ENCODE assay signal across 8 mouse cellular contexts in the genomic region with DNA sequence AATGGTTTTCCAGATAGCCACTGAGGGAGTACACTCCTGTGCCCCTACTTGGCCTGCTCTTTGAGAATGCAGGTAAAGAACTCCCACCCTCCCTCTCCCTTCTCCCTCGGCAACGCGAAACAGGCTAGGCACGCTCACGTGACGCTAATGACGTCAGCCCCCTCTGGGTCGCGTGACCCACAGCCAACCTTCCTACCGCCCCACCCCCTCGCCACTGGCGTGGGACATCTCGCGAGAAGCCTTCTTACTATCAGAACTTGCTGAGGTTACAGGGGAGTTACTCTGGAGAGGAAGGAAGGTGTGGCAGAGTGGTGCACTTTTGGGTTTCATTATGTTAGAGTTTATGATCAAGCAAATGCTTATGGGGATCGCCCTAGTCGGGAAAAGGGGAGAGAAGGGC. TPM values are rescaled to one million over a fixed set of nuclear protein-coding genes. Genes with fewer than 3 reads are reported as not detected.
DNase-seq lines count a peak whose midpoint lies in the region; ATAC-seq and TF ChIP-seq lines count a peak whose summit lies in the region.

A gene (plus strand): TSS at position 217 of the 400 bp plus-strand sequence.

- peak; percentile 99 for DNase-seq in B cell, adult 2 months
- DNase-seq in brain, embryonic 14.5 days (ENCODE audit: low read depth) = peak; percentile 98
- DNase-seq in heart, adult 9 months (ENCODE audit: low spot score in 2 of 2) = peak; percentile 98
- DNase-seq in kidney, adult 9 months = peak; percentile 99
- peak; percentile 97 to 99 for DNase-seq in spleen, adult 18-20 months

- H3K4me1 ChIP-seq in limb, embryonic 13.5 days = 0 out of 2 replicates have a peak, but pooled peaks cover 10% of the 10 kb centered on the region
- no peaks in the 10 kb centered on the region for H3K4me1 ChIP-seq in midbrain, embryonic 15.5 days

- peak within 1 kb of the TSS; percentile 89 for H3K9ac ChIP-seq in limb, embryonic 13.5 days
- H3K9ac ChIP-seq in midbrain, embryonic 15.5 days = peak within 1 kb of the TSS; percentile 90

- peak within 1 kb of the TSS; percentile 92 for H3K4me2 ChIP-seq in limb, embryonic 13.5 days (replicated peaks)
- H3K4me2 ChIP-seq in midbrain, embryonic 15.5 days = peak within 1 kb of the TSS; percentile 94

- H3K27me3 ChIP-seq in limb, embryonic 13.5 days = no peaks in the 10 kb centered on the region
- no peaks in the 10 kb centered on the region; the same call in 1 of the 2 replicates for H3K27me3 ChIP-seq in midbrain, embryonic 15.5 days (replicated peaks)

- H3K9me3 ChIP-seq in limb, embryonic 13.5 days = no peaks in the 10 kb centered on the region
- H3K9me3 ChIP-seq in midbrain, embryonic 15.5 days = no peaks in the 10 kb centered on the region

- no peaks in the 10 kb centered on the region for H3K36me3 ChIP-seq in limb, embryonic 13.5 days
- no peaks in the 10 kb centered on the region for H3K36me3 ChIP-seq in midbrain, embryonic 15.5 days (replicated peaks)

- TF ChIP-seq POLR2A in brain, embryonic 14.5 days (IDR thresholded peaks at IDR 0.05; ENCODE audit: borderline replicate concordance, extremely low read depth, insufficient read depth, insufficient read length, poor library complexity, severe bottlenecking) = 0 out of 2 replicates have a peak, but pooled peaks have one; percentile 18

- WGBS in limb, embryonic 13.5 days = 0% methylated on average over 16 of the region's 16 CpGs
- under 1% methylated on average over 16 of the region's 16 CpGs for WGBS in midbrain, embryonic 15.5 days

- peak within 1 kb of the TSS; percentile 97 for H3K27ac ChIP-seq in limb, embryonic 13.5 days
- H3K27ac ChIP-seq in midbrain, embryonic 15.5 days = peak within 1 kb of the TSS; percentile 97

- TF ChIP-seq CTCF in brain, embryonic 14.5 days (IDR thresholded peaks at IDR 0.05; ENCODE audit: borderline replicate concordance, extremely low read depth, insufficient read depth, insufficient read length) = no peak

- peak within 1 kb of the TSS; percentile 81 for H3K4me3 ChIP-seq in limb, embryonic 13.5 days
- peak within 1 kb of the TSS; percentile 93 for H3K4me3 ChIP-seq in midbrain, embryonic 15.5 days

- peak; percentile 62 for ATAC-seq in erythroblast, adult 5-6 weeks (replicated peaks; ENCODE audit: low FRiP score, poor library complexity, severe bottlenecking)
- peak; percentile 93 for ATAC-seq in limb, embryonic 13.5 days (ENCODE audit: low FRiP score, low read depth)
- peak; percentile 95 for ATAC-seq in midbrain, embryonic 15.5 days (replicated peaks)

RNA-seq across cellular contexts. Expression of the gene that starts here (rescaled TPM):
- polyA plus RNA-seq in brain, embryonic 14.5 days (2012; rRNA removed) = 64.8 and 84.1 TPM in 2 replicates
- total RNA-seq in erythroblast, adult 5-6 weeks (2015; ENCODE audit: low replicate concordance) = 1.9 and 11.1 TPM in 2 replicates
- 5.6 and 11.7 TPM in 2 replicates for total RNA-seq in erythroblast, adult 5-6 weeks (2017; ENCODE audit: low replicate concordance)
- 36.0 and 37.8 TPM in 2 replicates for polyA plus RNA-seq in limb, embryonic 13.5 days (2015; fragmentation: Nextera tagmentation; extraction: Ambion mirVana)
- 54.7 and 54.8 TPM in 2 replicates for polyA plus RNA-seq in midbrain, embryonic 15.5 days (2015; fragmentation: Nextera tagmentation; extraction: Ambion mirVana)

Comparison
In these comparisons a context has a peak if more than half of its experiments do, and no peak if none do; other contexts are left out.
1. Peak in every context shown above with its lines: DNase-seq, ATAC-seq, H3K4me3 ChIP-seq and H3K27ac ChIP-seq.